Mouse (Mus musculus) liver, adult 2 months (tissue): ENCODE measurements around the gene Eif6.

Experiments used
- CTCF ChIP-seq: fragments of 200-500 bp; IDR thresholded peaks from 2 replicates; pipeline ENCODE4 v1.5.1; 2011; ENCODE audit warnings: low read depth, low read length, control low read depth
- POLR2A ChIP-seq: fragments of 200-500 bp; IDR thresholded peaks from 2 replicates; pipeline ENCODE4 v1.6.1; 2011; ENCODE audit warnings: low read length, control low read depth; ENCODE audit not compliant: insufficient read depth; ENCODE audit errors: extremely low read depth

GRCm38 (mm10) chr2:155776824-155777687 is 49.7 kb downstream of the Eif6 start:
- TF ChIP-seq CTCF, result no peak
- no peak for TF ChIP-seq POLR2A
